Mouse (Mus musculus) ES-CJ7 (cell line): ENCODE measurements around the gene Slpi.

ENCODE experiments used
- DNase-seq: peaks from one replicate; pipeline ENCODE4 v3.0.0; 2011; ENCODE audit warnings: low read depth, low spot score

Gene Slpi

GRCm38 (mm10) chr2:164421306-164421705, 32.4 kb upstream of the Slpi start:
- DNase-seq: no peak

GRCm38 (mm10) chr2:164419489-164419888, 30.6 kb upstream of the Slpi start:
- no peak for DNase-seq

GRCm38 (mm10) chr2:164418308-164418875, 29.5 kb upstream of the Slpi start:
- peak; percentile 45 for DNase-seq

GRCm38 (mm10) chr2:164417198-164417597, 28.3 kb upstream of the Slpi start:
- no peak for DNase-seq

GRCm38 (mm10) chr2:164414581-164414980, 25.7 kb upstream of the Slpi start:
- no peak for DNase-seq

GRCm38 (mm10) chr2:164414167-164414566, 25.3 kb upstream of the Slpi start:
- DNase-seq: no peak

- DNase-seq: peak; percentile 79
These were observed 18.8 kb upstream of the Slpi start for GRCm38 (mm10) chr2:164407708-164408107.

- no peak for DNase-seq
These were observed 16.6 kb upstream of the Slpi start for GRCm38 (mm10) chr2:164405519-164405918.

GRCm38 (mm10) chr2:164405060-164405459, 16.2 kb upstream of the Slpi start, which contains the start of gene Matn4:
Gene Matn4, minus strand, starts transcription at chr2:164405160.
- no peak for DNase-seq

- no peak for DNase-seq
These were observed 15.4 kb upstream of the Slpi start for GRCm38 (mm10) chr2:164404082-164404990.

GRCm38 (mm10) chr2:164403396-164404081, 14.6 kb upstream of the Slpi start:
- no peak for DNase-seq

GRCm38 (mm10) chr2:164402906-164403305, 14.0 kb upstream of the Slpi start, which contains the start of gene Rbpjl:
Gene Rbpjl, plus strand, starts transcription at chr2:164403141.
- DNase-seq: peak; percentile 83

- DNase-seq: peak; percentile 64
These were observed 8.0 kb upstream of the Slpi start for GRCm38 (mm10) chr2:164396911-164397310.

- DNase-seq: no peak
These were observed 7.2 kb upstream of the Slpi start for GRCm38 (mm10) chr2:164396076-164396475.

- no peak for DNase-seq
These were observed 4.2 kb upstream of the Slpi start for GRCm38 (mm10) chr2:164393126-164393525.

- peak; percentile 83 for DNase-seq
These were observed 604 bp upstream of the Slpi start for GRCm38 (mm10) chr2:164389499-164389898.

- peak; percentile 67 for DNase-seq
These were observed 1.9 kb downstream of the Slpi start for GRCm38 (mm10) chr2:164386953-164387352.

- DNase-seq: peak; percentile 36
These were observed 2.8 kb downstream of the Slpi start for GRCm38 (mm10) chr2:164385927-164386763.

GRCm38 (mm10) chr2:164383656-164384399, 5.1 kb downstream of the Slpi start:
- DNase-seq: no peak

GRCm38 (mm10) chr2:164382971-164383370, 5.9 kb downstream of the Slpi start:
- no peak for DNase-seq

- DNase-seq: peak; percentile 91
These were observed 7.2 kb downstream of the Slpi start for GRCm38 (mm10) chr2:164381726-164382125.
